Mouse (Mus musculus) forebrain, embryonic 10.5 days (tissue): ENCODE measurements around the gene Paf1. TPM values are rescaled to one million over a fixed set of nuclear protein-coding genes. Genes with fewer than 3 reads are reported as not detected.
A peak's percentile ranks its signal among the peaks of the same experiment; 100 is the strongest.

Experiments used
- DNase-seq: peaks from one replicate; pipeline ENCODE4 v3.0.0-alpha.2; 2017; ENCODE audit warnings: low spot score; ENCODE audit errors: extremely low spot score
- H3K27ac ChIP-seq: fragments of 300-500 bp; sonication (generic); 2 replicates; pipeline ENCODE4 v1.5.1; 2016; ENCODE audit warnings: mild to moderate bottlenecking
- H3K27me3 ChIP-seq: fragments of 300-500 bp; sonication (generic); 2 replicates; pipeline ENCODE4 v1.6.1; 2016; ENCODE audit warnings: mild to moderate bottlenecking; ENCODE audit not compliant: poor library complexity, severe bottlenecking
- H3K36me3 ChIP-seq: fragments of 300-500 bp; sonication (generic); replicated peaks from 2 replicates; pipeline ENCODE4 v1.6.1; 2016; ENCODE audit warnings: mild to moderate bottlenecking, moderate library complexity
- H3K4me1 ChIP-seq: fragments of 300-500 bp; sonication (generic); 2 replicates; pipeline ENCODE4 v1.6.1; 2016
- H3K4me3 ChIP-seq: fragments of 300-500 bp; sonication (generic); 2 replicates; pipeline ENCODE4 v1.5.1; 2016; ENCODE audit warnings: mild to moderate bottlenecking, moderate library complexity
- H3K9me3 ChIP-seq: fragments of 300-500 bp; sonication (generic); 2 replicates; pipeline ENCODE4 v1.6.1; 2016; ENCODE audit warnings: mild to moderate bottlenecking, moderate library complexity
- WGBS: fragments of 180-500 bp; shearing (Covaris S2); methylation state at CpG from one replicate; pipeline ENCODE4 v1.1.7; 2016; 5-methylcytosine and 5-hydroxymethylcytosine counted together
- polyA plus RNA-seq: library from polyadenylated mRNA; unstranded; fragments of >200 nt; fragmentation: Nextera tagmentation; extraction: Ambion mirVana; gene quantifications from 2 replicates; pipeline ENCODE4 v1.2.1, GENCODE M21; 2016

The Paf1 gene
- polyA plus RNA-seq, 1 experiment from 2014 or later: 82.3 TPM

DNA sequence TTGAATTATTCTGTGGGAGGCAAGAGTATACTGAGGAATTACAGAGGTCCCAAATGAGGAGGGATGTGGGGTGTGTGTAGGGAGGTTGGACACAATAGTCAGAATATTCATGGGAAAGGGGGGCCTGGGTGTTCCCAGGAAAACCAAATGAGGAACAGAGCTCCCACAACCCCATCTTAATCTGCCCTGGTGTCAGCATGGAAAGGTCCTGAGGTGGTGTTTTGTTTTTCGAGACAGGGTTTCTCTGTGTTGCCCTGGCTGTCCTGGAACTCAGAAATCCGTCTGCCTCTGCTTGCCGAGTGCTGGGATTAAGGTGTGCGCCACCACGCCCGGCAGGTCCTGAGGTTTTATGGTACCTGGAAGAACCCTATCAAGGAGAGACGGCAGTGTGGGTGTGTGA lies 34.3 kb upstream of the Paf1 start:
- Histone ChIP-seq H3K27ac (peak overlapping the region; percentile 75), H3K27me3 (no peaks in the 10 kb centered on the region), H3K9me3 (peaks cover 7% of the 10 kb centered on the region), H3K4me3 (peak overlapping the region; percentile 19; the same call in 1 of the 2 replicates), H3K36me3 (peaks cover 75% of the 10 kb centered on the region), H3K4me1 (peaks cover 37% of the 10 kb centered on the region)
- 53% methylated on average over 7 of the region's 7 CpGs for WGBS
- DNase-seq: no peak

DNA sequence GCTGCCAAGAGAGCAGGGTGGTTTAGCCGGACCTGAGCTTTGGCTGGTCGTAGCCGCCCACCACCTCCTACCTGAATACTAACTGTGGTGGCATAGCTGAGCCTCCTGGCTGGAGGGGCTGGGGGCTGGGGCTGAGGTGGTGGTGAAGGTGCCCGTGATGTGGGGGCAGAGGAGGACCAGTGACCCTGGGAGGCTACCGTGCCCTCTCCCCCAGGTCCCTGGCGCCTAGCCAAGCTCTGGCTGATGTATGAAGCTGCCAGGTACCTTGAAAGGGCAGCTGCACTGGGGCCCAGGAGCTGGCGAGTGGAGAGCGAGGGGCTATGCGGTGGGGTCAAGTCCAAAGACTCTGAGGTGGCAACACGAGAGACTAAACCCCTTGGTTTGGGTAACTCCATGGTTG lies 32.9 kb upstream of the Paf1 start:
- peak overlapping the region; percentile 7; the same call in 1 of the 2 replicates for H3K4me3 ChIP-seq
- no peaks in the 10 kb centered on the region for H3K27me3 ChIP-seq
- no peak for DNase-seq
- 0 out of 2 replicates have a peak overlapping the region, but pooled peaks have one; percentile 20 for H3K27ac ChIP-seq
- H3K4me1 ChIP-seq: peaks cover 37% of the 10 kb centered on the region
- 95% methylated on average over 10 of the region's 10 CpGs for WGBS
- H3K9me3 ChIP-seq: peaks cover 7% of the 10 kb centered on the region
- peaks cover 75% of the 10 kb centered on the region for H3K36me3 ChIP-seq

DNA sequence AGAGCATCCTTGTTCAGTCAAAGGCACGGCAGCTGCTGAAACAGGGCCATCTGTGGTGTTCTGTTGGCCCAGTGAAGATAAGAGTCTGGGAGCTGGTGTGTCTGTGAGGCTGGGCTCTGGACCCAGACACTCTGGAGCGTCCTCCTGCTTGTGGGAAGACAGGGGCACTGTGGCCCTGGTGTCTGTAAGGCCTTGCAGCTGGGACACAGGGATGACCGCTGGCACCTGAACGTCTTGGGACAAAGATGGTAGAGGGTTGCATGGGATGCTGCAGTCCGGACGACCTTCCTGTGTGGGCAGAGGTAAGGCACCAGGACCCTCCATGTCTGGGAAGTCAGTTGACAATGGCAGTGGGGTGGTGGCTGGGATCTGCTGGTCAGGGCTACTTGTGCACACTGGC lies 32.5 kb upstream of the Paf1 start:
- Histone ChIP-seq H3K4me1 (peaks cover 37% of the 10 kb centered on the region), H3K4me3 (no peak overlapping the region), H3K9me3 (peaks cover 7% of the 10 kb centered on the region), H3K27ac (0 out of 2 replicates have a peak overlapping the region, but pooled peaks have one; percentile 20), H3K36me3 (peaks cover 75% of the 10 kb centered on the region), H3K27me3 (no peaks in the 10 kb centered on the region)
- DNase-seq: no peak
- WGBS: 95% methylated on average over 6 of the region's 6 CpGs

DNA sequence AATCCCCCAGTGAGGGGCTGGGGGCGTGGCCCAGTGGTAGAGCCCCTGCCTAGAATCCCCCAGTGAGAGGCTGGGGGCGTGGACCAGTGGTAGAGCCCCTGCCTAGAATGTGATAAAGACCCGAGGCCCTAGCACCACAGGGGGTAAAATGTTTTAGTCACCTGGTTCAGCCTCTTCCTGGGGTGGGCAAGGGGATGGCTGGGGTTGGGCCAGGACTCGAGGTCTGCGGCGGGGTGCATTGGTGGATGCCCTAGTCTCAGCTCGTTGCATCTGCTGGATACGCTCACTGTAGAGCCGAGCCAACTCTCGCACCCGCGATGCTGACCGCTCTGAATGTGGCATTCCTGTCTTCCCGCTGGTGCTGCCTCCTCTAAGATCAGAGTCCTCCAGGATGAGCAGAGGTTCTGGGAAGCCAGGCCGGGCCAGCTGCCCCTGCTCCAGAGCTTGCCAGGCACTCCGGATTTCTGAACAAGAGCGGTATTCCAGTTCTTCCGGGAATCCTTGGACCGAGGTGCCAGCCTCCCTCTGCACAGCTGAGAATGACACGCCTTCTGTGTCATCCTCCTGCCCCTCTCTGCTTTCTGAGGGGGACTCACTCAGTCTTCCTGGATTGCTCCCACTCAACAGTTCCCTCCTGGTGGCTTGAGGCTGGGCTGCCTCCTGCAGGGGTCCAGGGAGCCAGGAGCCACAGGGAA lies 31.0 kb upstream of the Paf1 start:
- H3K9me3 ChIP-seq: peaks cover 7% of the 10 kb centered on the region
- DNase-seq: no peak
- H3K36me3 ChIP-seq: peaks cover 88% of the 10 kb centered on the region
- 98% methylated on average over 20 of the region's 20 CpGs for WGBS
- H3K27ac ChIP-seq: no peak overlapping the region
- H3K4me1 ChIP-seq: peaks cover 32% of the 10 kb centered on the region
- no peaks in the 10 kb centered on the region for H3K27me3 ChIP-seq
- H3K4me3 ChIP-seq: no peak overlapping the region

DNA sequence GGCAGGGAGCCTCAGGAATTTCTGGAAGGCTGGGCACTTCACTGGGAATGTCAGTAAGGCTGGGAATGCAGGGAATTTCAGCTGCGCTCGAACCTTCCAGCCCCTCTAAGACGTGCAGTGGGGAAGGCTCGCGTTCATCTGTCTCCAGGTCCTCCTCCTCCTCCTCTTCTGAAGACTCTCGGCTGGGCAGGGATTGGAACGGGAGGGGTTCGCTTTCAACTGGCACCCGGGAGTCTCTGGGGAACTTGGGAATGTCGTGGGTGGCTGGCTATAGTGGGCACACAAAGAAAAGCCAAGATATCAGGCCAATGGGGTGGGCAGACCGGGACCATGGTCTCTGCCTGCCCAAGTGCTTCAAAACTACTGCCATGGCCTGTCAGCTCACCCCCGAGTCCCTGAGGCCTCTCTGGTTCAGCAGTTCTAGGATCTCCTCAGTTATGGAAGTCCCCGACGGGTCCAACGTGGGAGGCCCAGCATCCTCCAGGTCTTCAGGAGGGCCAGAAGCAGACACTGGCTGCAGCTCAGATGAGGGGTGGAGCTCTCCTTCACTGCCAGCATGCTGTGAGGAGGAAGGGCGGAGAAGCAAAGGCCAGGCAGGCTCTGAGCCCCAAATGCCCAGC lies 30.2 kb upstream of the Paf1 start:
- no peak for DNase-seq
- peaks cover 24% of the 10 kb centered on the region for H3K4me1 ChIP-seq
- WGBS: 90% methylated on average over 16 of the region's 16 CpGs
- no peak overlapping the region for H3K4me3 ChIP-seq
- H3K27me3 ChIP-seq: no peaks in the 10 kb centered on the region
- peaks cover 7% of the 10 kb centered on the region for H3K9me3 ChIP-seq
- peaks cover 92% of the 10 kb centered on the region for H3K36me3 ChIP-seq
- no peak overlapping the region for H3K27ac ChIP-seq

DNA sequence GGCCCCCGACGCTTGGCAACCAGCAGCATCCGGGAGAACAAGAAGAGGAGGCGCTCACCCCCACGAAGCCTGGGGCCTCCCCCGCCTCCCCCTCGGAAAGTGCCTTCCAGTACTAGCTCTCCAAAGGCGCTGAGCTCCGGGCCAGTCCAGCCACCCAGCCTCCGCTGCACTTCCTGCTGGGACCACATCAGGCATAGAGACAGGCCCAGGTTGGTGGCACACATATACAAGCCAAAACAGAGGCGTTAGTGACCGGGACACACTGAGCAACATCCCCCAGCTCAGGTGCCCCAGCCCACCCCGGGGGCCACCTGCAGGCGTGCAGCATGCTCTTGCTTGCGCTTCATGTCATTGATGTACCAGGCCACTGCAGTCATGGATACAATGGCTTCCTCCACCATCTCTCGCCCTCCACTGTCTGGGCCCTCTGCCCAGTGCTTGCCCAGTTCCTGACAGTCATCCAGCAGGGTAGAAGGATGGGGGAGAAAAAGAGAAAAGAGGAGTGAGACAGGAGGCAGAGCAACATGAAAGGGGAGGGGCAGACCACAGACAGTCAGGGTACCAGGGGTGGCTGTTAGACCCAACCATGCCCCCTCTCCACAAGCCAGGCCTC lies 25.0 kb upstream of the Paf1 start:
- Histone ChIP-seq H3K4me3 (peak overlapping the region; percentile 11; the same call in 1 of the 2 replicates), H3K9me3 (no peaks in the 10 kb centered on the region), H3K27me3 (no peaks in the 10 kb centered on the region), H3K4me1 (peaks cover 34% of the 10 kb centered on the region), H3K27ac (no peak overlapping the region), H3K36me3 (peaks cover 78% of the 10 kb centered on the region)
- no peak for DNase-seq
- 91% methylated on average over 16 of the region's 16 CpGs for WGBS

DNA sequence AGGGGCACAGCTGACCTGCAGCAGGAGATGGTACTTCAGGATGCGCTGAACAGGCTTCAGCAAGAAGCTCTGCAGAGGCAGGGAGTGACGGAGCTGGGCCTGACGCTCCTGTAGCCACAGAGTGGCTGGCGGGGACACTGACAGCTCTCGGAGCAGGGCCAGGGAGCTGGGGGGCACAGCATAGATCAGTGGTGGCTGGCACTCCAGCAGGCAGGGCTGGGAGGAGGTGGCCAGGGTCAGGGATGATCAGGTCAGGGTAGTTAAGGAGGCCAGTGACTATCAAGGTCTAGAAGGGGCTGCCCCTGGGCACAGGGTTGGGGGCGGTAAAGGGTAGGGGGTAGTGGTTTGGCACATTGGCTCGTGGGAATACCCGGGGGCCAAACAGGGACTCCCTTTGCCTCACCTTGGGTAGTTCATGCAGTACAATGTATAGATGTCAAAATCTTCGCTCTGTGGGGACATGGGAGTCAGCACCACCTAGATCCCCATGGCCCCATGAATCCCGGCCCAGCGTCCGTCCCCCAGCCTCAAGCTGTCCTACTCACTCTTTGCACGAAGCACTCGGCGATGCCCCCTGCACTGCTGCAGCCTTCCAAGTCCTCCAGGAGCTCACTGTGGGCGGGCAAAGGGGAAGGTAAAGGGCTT lies 24.4 kb upstream of the Paf1 start:
- DNase-seq: no peak
- Histone ChIP-seq H3K4me1 (peaks cover 34% of the 10 kb centered on the region), H3K27me3 (no peaks in the 10 kb centered on the region), H3K36me3 (peaks cover 71% of the 10 kb centered on the region), H3K4me3 (peak overlapping the region; percentile 22; the same call in 1 of the 2 replicates), H3K27ac (no peak overlapping the region), H3K9me3 (no peaks in the 10 kb centered on the region)
- 94% methylated on average over 16 of the region's 16 CpGs for WGBS

DNA sequence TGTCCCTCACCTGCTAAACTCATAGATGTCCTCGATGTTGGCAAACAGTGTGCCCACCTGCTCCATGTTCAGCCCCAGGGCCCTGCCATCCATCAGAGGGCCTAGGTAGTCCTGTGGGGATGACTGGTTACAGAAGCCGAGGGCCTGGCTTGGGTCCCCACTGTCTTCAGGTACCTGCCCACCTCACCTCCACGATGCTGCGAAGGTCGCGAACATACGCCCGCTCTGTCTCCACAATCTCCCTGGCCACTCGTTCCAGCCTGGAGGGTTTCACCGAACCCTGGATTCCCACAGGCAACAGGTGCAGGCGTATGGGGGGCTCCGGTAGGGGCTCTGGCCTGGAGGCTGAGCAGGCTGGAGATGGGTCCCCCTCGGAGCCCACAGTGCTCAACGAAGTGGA lies 22.7 kb upstream of the Paf1 start:
- H3K4me1 ChIP-seq: peaks cover 45% of the 10 kb centered on the region
- no peaks in the 10 kb centered on the region for H3K9me3 ChIP-seq
- H3K27me3 ChIP-seq: no peaks in the 10 kb centered on the region
- H3K27ac ChIP-seq: peak overlapping the region; percentile 98
- 94% methylated on average over 14 of the region's 14 CpGs for WGBS
- H3K4me3 ChIP-seq: peak overlapping the region; percentile 90
- H3K36me3 ChIP-seq: peaks cover 55% of the 10 kb centered on the region
- no peak for DNase-seq

DNA sequence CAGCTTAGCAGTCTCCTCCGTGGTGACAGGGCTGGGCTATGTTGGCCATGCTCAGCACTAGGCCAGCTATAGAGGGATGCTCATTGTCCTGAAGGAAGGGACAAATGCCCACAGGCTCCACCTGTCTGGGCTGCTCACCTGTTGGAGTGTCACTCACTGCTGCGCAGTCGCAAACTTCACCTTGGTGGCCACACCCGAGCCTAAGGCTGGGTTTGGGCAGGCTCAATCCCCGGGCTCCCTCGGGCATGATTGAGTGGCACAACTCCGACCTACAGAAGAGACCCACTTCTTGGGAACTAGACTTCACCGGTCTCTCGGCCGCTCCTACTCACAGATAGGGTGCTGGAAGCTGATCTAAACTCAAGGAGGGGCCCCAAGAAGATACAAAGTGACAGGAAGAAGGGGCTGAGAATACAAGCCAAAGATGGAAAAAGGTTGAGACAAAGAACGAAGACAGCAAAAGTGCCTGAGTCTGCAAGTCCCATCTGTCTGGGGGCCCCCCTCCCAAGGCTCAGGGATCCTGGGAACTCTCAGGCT lies 21.7 kb upstream of the Paf1 start:
- WGBS: 14% methylated on average over 11 of the region's 11 CpGs

DNA sequence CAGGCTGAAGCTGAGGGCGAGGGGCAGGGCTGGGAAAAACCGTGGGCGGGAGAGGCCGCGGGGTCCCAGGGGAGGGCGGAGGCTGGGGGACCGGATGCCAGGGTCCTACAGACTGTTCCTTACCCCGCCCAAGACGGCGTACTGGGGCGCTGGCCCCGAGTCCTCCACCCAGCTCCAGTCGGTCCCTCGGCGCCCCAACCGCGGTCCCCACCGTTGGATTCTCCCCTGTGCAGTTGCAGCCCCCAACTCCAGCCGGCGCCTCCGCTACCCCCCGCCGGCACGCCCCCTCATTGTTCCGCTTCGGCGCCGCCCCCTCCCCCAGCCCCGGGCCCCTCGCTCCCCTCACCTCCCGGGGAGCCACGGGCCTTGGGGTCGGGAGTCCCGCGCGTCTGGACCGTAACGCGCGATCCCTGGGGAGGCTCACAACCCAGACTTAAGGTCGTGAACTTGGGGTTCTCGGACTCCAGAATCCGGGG lies 21.2 kb upstream of the Paf1 start:
- H3K4me1 ChIP-seq: peaks cover 60% of the 10 kb centered on the region
- H3K4me3 ChIP-seq: peak overlapping the region; percentile 90
- H3K27me3 ChIP-seq: no peaks in the 10 kb centered on the region
- peak; percentile 63 for DNase-seq
- H3K36me3 ChIP-seq: peaks cover 40% of the 10 kb centered on the region
- WGBS: under 1% methylated on average over 39 of the region's 43 CpGs
- peak overlapping the region; percentile 98 for H3K27ac ChIP-seq
- no peaks in the 10 kb centered on the region for H3K9me3 ChIP-seq

More for the DNA sequence above, 21.7 kb upstream of the Paf1 start:
- H3K9me3 ChIP-seq: no peaks in the 10 kb centered on the region
- peak overlapping the region; percentile 90 for H3K4me3 ChIP-seq
- no peak for DNase-seq
- peak overlapping the region; percentile 98 for H3K27ac ChIP-seq
- H3K4me1 ChIP-seq: peaks cover 55% of the 10 kb centered on the region
- no peaks in the 10 kb centered on the region for H3K27me3 ChIP-seq
- peaks cover 45% of the 10 kb centered on the region for H3K36me3 ChIP-seq

DNA sequence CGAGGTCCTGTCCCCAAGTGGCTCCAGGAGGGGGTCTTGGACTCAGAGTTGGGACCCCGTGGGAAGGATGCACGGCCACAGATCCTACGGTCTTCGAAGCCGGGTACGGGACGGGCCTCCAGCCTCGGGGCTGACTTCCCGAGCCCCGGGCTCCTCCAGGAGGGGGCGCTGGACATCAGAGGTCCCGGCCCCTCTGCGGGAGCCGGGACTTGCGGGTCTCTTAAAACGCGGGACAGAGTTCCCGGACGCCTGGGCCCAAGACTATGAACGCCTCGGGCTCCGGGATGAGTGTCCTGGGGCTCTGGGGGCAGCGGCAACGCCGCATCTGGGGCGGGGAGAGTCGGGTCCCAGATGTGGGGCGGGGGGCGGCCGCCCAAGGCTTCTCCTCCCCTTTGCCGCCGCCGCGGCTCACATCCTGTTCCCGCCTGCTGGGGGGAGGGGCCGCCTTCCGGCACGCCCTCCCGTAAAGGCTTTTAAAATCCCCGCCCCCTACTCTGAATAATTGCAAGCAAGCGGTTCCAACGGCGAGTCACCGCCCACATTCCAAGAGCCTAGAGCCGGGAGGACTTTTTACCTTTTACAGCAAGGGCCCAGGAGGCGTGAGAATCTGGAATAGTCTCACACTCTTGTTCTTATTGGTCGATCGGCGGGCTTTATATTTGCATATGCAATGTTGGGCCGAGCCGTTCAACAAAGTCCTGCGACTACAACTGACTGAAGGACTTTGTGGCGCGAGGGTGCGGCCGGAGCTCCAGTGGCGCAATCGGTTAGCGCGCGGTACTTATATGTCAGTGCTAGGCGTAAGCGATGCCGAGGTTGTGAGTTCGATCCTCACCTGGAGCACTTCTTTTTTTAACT lies 20.3 kb upstream of the Paf1 start, which contains the start of gene Plekhg2:
Gene Plekhg2, minus strand, starts transcription at position 349 of the 858 bp plus-strand sequence.
- H3K36me3 ChIP-seq: peaks cover 32% of the 10 kb centered on the region
- peak; percentile 98 for DNase-seq
- WGBS: under 1% methylated on average over 66 of the region's 66 CpGs
- H3K27me3 ChIP-seq: peaks cover 4% of the 10 kb centered on the region
- H3K4me3 ChIP-seq: peak within 1 kb of the TSS; percentile 90
- no peaks in the 10 kb centered on the region for H3K9me3 ChIP-seq
- H3K4me1 ChIP-seq: peaks cover 69% of the 10 kb centered on the region
- peak within 1 kb of the TSS; percentile 98 for H3K27ac ChIP-seq
